Mouse (Mus musculus) megakaryocyte progenitor cell, adult 5-6 weeks (primary cell): ENCODE measurements around the gene Angptl7. TPM values are rescaled to one million over a fixed set of nuclear protein-coding genes. Genes with fewer than 3 reads are reported as not detected.

Source experiments
- ATAC-seq: replicated peaks from 2 replicates; pipeline ENCODE4 v1.8.0; 2016; ENCODE audit warnings: mild to moderate bottlenecking, moderate TSS enrichment, inconsistent platforms; ENCODE audit not compliant: poor library complexity
- total RNA-seq, 2 experiments: library from RNA; stranded (forward) in 1 of 2; stranded (reverse) in 1 of 2; fragments of 157-497, 149-512 nt in 1 of 2; fragments of 200-1000 nt in 1 of 2; gene quantifications; 2 replicates each; pipeline versions ENCODE4 v1.2.3 to v1.2.4; 2015 to 2017

The Angptl7 gene
- total RNA-seq (2015), result not detected in 2 replicates
- not detected in 2 replicates for total RNA-seq (2017)

DNA sequence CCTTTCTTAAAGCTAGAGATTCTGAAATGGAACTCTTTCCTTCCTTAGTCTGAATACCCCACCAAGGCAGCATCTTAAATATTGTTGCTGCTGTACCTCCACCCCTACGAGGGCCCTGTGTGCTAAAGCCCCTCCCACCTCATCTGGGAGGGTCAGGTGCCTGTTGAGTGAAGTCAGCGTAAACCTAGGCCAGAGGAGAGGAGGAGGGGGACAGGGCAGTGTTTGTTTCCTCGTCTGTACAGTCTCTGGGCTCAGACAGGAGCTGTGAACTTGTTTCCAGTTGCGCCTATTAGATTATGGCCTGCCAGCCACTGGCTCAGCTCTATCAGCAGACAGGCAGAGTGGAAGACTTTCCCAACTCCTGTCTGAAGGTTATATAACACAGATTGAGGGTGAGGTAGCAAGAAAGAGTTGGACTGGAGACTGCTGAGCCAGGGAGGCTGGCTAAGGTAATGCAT is at the start of gene Angptl7:
Angptl7 (minus strand) TSS at position 51 of the 458 bp plus-strand sequence.
- ATAC-seq, result no peak

DNA sequence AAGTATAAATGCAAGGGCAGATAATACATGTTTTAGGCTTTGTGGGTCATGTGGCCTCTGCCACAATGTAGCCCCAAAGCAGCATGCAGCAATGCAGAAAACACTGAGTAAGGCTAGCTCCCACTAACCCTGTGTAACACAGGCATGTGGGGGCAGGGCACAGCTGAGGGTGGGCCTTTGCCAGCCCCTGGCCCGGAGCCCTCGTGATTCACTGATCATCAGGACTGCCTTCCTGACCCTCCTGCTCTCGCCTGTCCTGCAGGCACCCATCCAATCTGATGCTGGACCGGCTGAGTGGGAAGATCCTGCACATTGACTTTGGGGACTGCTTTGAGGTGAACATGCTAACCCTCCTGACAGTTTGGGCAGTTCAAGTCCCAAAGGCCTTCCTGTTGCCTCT is 48.8 kb upstream of the Angptl7 start:
- ATAC-seq, result no peak

DNA sequence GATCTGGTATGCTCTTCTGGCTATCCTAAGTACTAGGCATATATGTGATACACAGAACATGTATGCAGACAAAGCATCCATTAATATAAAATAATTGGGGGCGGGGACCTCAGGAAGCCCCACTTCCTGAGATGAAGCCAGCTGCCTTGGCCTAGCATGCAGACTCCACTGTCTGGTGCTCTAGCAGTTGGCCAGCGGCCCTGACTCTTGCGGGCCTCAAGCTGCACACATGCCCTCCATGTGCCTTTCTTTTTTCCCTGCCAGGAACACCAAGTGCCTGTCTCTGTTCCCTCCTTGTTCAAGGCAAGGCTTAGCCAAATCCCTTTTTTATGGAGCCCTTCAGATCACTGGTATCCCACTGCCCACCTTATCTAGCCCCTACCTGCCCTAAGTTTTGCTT is 35.6 kb upstream of the Angptl7 start:
- ATAC-seq, result no peak

DNA sequence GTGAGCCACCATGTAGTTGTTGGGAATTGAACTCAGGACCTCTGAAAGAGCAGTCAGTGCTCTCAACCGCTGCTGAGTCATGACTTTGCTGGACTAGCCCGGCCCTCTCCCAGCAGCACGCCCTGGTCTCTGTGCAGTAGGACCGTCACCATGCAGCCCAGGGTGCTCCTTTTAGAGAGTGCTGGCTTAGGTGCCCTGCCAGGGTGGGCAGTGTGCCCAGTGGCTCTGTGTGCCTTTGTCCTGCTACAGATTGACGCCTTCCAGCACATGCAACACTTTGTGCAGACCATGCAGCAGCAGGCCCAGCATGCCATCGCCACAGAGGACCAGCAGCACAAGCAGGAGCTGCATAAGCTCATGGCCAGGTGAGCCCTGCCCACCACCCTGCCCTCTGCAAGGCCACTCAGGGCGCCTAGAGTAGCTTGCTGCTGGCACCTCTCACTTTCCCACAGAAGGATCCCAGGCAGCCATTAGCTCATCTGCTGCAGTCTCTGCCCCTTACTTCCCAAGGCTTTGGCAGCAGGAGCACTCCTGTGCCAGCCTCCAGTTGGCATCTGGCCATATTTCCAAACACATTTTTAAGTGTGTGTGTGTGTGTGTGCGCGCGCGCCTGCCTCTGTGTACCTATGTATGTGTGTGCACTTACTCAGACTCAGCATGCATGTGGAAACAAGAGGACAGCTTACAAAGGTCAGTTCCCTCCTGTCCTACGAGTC is 33.5 kb upstream of the Angptl7 start:
- no peak for ATAC-seq

DNA sequence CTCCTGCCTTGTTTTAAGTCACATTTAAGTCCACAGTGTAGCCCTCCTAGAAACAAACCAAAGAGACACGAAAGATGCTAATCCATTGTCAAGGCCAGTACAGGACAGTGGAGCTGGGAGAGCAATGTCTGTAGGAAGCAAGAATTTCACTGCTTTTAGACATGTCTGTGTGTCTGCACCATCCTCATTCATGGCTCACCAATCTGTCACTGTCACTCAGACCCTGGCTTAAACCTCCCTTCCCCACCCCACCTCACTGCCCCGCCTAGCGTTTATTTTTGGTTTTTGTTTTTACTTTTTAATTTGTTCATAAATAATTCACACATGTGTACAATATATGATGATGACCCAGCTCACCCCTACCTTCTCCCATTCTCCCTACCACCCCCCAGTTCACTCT is 32.3 kb upstream of the Angptl7 start:
- ATAC-seq, result no peak

DNA sequence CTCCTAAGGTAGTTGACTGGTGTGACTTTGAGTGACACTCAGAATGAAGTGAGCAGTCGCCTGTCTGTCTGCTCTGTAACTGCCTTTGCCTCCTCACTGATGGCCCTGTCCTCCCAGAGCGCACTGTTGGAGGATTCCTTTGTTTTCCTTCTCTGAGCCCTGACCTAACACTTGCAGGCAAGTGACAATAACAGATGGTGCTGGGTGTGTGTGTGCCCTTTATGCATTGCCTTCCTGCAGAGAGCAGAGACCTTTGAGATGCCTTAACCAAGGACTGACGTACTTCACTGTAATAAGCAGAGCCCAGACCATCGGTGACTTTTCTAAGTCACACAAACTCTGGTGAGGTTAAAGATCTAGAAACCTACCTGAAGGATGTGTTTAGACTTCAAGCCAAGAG is 31.1 kb upstream of the Angptl7 start:
- no peak for ATAC-seq

DNA sequence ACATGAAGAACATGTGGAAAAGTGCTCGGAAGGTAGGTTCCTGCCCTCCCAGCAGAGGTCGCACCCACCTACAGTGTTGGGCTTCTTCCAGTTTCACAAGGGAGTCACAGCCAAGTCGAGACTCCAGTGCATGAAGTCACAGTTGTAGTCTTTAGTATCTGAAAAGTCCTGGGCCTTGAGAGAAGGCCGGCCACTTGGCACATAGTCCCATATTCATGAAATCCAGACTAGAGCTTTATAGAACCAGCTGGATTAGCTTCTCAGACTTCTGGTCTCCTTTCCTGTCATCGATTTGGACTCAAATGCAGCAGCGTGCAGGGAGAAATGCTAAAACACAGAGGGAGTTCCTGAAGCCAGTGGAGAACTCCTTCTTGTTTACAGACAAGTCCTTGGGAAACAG is 30.5 kb upstream of the Angptl7 start:
- no peak for ATAC-seq

DNA sequence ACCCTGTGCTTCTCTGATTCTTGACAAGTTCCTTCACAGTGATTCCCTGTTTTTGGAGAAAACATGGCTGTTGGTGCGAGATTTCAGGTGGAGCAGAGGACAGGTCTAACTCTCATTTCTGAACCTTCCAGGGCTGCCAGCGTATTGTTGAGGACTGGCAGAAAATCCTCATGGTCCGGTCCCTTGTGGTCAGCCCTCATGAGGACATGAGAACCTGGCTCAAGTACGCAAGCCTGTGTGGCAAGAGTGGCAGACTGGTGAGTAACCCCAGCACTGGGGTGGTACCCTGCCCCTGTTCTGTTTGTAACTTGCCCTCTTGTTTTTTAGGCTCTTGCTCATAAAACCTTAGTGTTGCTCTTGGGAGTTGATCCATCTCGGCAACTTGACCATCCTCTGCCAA is 30.1 kb upstream of the Angptl7 start:
- ATAC-seq, result no peak

DNA sequence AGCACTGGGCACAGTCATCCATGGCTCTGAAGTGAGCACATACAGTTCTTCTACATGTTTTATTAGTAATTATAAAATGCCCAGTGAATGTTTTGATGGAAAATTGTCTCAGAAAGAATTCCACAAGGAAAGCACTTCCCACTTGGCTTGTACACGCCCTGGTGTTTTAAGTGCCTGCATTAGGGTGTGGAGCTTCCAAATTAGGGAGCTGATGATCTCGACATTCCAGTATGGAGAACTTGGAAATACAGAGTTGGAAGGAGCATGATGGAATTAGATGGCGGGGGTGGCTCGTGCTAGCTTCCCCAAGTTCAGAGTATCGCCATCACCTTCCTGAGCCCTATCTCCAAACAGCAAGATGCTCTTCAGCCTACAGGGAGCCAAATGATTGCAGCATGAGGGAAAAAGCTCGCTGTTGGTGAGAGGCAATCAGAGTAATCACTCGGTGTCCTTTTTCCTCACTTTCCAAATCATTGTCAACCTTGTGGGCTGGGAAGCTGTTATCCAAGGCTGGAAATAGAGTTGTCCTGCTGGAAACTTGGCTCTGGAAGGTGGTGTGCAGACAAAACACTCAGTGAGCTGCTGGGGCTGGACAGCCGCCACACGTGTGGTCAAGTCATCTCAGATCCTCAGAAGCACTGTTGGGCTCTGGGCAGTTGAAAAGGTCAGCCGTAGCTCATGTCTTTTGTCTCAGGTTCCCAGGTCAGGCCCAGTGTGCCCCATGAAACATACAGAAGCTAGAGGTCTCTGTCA is 27.1 kb upstream of the Angptl7 start:
- no peak for ATAC-seq

DNA sequence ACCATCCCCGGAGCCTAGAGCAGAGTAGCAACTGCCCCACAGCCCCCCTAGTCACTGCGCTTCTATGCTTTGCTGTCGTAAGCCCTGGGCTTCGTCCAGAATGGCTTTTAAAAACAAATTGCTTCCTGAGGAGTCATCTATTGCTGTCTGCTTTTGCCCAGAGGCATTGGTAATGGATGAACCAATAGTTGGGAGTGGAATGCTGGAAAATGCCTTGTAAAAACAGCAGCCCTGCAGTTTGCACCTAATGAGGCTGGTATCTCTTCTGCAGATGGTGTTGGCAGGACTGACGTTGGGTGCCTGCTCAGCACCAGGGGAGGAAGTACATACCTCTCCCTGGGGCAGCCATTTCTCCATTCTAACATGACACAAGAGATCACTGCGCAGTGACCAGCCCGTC is 23.3 kb upstream of the Angptl7 start:
- ATAC-seq, result no peak; the same call in 1 of the 2 replicates

DNA sequence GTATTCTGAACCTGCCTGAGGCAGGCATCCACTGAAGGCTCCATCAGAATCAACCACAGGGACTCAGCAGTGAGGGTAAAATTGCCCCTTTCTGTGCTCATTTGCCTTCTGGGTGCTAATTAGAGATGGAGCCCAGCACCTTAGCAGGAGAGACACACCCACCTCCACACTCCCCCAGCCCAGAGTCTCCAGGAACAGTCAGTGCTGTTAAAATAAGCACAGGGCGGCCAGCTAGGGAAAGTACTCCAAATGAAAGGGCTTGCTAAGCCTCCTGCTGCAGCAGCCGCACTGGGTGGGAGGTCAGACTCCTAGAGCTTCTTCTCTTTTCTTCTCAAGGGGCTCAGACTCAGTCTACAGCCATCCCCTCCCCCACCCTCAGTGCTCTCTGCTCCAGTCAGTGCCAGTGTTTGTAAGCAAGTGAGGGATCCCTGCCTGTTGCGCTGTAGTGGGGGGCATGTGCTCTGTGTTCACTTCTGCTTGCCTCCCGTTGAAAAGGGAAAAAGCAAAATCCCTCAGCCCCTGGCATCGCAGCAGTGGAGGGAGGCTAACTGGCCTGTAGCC is 18.1 kb upstream of the Angptl7 start:
- no peak for ATAC-seq

DNA sequence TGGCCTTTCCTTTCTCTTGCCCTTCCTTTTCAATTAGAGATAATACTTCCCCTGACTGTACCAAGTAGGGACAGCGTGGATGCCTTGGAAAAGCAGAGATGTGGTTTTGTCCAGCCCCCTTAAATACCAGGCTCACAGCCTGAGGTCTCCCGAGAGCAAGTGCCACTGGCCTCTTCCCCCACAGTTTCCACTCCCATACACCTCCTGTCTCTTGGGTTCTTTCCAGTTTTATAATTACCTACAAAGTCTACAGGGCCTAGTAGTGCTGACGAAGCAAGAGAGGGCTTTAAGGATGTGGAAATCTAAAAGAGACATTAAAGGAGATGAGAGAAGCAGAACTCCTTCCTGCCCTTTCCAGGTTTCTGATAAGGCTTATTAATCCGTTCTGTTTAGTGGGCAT is 17.5 kb upstream of the Angptl7 start:
- no peak for ATAC-seq

DNA sequence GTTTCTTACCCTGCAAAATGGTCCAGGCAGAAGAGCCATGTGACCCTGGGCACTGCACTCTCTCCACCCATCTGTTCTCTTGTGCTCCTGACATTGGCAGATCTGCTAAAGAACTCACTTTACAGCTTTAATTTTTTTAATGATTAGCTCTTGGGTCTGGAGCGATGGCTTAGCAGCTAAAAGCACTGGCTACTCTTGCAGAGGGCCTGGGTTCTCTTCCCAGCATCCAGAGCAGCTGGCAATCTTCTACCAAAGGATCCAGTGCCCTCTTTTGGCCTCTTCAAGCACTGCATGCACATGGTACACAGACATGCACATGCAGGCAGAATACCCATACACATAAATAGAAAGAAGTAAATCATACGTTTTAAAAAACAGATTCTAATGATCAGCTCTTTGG is 15.1 kb upstream of the Angptl7 start:
- ATAC-seq, result peak; percentile 68

DNA sequence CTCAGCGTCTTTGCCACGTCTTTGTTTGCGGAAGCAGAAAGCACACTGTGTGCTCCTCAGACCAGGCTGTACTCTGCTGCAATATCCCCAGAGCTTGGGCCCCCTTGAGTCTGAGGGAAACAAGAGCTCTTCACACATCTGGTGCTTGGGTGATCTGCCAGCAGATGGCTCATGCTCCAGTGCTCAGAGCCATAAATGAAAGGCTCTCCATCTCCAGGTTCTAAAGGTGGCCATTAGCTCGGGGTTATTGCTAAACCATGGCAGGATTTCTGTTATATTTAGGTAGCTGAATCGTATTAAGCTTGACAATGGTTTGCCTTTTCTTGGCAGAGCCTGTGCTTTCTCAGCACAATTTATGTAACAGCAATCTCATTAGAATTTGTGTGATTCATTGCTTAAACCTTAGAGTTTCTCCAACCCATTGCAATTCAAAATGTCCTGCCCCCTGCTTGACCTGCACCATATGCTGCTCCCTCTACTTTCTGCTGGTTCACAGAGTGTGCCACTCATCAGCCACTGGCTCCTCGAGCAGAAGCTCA is 12.8 kb upstream of the Angptl7 start:
- ATAC-seq, result no peak

DNA sequence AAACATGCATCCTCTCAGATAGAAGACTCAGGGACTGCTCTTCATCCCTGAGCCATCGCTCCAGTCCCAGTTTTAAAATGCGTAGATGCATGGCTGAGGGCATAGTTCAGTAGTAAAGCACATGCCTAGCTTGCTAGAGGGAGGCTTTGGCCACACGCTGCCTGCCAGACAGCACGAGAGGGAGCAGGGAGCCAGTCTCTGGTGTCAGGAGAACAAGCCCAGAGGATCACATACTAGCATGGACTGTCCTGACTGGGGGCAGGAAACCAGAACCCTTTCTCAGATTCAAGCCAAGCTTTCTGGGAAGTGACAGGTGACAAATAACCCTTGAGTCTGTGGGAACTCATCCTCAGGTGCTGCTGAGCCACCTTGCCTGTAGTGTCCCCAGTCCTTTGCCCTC is 11.1 kb upstream of the Angptl7 start:
- ATAC-seq, result no peak

DNA sequence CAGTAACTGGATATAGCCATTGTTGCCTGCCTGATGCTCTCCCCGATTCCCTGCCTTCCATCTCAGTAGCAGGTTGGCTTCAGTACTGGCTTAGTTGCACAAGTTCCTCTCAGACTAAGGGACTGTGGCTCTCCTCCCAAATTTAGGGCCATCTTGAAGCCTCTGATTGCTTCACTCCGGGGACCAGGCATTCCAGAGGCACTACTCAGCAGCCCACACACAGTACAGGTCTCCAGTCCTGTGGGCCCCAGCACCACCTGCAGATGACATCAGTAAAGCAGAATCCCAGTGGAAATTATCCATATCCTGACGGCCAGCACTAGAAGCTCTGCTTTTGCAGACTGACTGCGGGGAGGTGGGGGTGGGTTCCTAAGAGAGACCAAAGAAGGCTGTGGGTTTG is 10.4 kb upstream of the Angptl7 start:
- ATAC-seq, result peak; percentile 29

DNA sequence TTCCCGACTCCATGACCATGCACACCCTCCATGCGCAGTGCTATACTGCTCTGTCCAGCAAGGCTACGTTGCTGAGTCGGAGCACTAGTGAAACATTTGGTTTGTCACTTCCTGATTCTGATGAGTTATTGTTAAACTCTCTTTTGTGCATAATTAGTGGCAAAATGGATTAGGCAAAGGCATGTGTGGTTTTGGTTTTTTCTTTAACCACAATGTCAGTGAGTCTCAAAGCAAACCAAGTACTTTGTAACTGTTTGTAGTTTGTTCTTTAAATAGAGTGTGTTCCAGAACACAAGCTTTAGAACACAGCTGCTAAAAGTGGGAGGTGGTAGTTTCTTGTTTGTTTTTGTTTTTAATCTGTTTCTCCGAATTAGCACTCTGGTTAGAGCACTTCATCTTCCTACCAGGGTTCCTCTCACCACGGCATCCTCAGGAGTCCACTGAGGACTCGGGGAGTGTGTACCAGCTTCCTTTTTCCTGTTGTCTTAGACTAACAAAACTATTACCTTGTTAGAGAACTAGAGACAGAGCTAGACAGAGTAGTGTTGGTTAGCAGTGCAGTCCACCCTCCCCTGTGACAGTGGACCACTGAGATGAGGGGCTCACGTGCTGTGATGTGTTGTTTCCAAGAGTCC is 9.3 kb upstream of the Angptl7 start:
- peak; percentile 85 for ATAC-seq

DNA sequence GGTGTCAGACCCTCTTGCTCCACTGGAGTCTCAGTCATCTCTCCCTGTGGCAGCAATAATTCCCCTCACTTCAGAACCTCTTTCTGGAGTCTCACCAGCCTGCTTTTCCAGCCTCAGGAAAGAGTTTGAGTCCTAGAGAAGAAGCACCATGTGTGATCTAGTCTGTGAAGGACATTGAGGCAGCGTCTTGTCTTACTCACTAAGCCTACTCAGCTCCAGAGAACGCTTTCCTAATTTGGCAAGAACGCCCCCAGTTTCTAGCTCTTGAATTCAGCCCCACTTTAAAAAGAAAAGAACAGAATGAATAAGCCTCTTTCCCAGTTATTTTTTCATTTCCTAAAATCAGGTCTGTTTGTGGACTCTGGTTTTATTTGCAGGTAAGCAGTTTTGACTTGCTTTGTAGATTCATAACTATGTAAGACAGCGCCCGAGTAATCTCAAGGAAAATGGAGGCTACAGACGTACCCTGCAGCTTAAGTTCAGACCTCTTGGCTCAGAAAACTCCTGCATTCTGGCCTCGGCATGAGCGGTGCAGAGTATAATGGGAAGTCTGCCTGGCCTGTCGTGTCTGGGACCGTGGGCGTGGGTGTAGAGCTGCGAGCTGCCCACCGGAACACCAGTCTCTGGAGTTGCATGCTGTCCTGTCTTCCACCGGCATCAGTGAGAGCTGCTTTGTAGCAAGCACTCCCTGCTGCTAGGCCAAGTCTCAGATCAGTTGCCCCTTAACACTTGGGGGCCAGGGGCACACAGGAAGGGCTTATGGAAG is 8.0 kb upstream of the Angptl7 start:
- ATAC-seq, result no peak

DNA sequence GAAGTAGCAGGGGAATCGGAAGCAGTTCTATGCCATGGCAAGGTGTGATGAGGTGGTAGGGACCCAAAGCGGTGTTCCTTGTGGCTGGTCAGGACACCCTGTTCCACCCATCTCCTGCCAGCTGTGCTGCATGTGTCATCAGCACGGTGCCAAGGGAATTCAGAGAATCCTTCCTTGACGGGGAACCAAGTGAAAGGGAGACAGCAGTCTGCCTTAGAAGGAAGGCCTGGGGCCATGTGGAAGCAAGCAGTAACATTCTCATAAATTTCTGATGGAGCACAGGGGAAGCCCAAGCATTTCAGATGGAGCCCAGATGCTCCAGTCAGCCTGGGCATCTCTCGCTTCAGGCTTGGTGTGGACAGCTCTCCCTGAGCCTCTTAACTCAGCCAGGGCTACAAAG is 7.3 kb upstream of the Angptl7 start:
- ATAC-seq, result no peak

DNA sequence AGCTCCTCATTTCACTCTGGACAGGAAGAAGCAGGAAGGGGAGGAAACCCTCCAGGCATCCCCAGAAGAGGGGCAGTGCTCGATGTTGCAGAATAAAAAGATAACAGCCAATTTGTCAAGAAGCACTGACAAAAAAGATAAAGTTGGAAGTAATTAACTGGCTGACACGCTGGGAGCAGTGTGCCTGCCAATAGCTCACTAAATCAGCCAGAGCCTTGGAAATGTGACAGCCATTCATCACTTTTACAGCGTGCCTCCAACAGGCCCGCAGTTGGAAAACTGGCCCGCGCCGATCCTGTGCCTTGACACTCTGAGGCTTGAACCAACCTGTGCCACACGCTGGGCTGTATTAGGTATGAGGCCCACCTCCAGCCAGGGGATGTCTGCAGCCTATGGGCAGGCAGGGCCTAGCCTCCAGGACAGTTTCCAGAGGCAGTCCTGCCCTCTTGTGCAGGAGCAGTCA is 4.3 kb upstream of the Angptl7 start:
- no peak for ATAC-seq
